Mouse (Mus musculus) myocyte (in vitro differentiated cells): ENCODE results near the gene Fbxo21. TPM values are rescaled to one million over a fixed set of nuclear protein-coding genes. Genes with fewer than 3 reads are reported as not detected.

ENCODE experiments used
- H3K27me3 ChIP-seq: one replicate; pipeline ENCODE4 v1.6.1; 2011; ENCODE audit not compliant: control insufficient read depth, insufficient read depth, insufficient read length
- H3K36me3 ChIP-seq: one replicate; pipeline ENCODE4 v1.6.1; 2011; ENCODE audit not compliant: control insufficient read depth, insufficient read depth
- H3K4me2 ChIP-seq: one replicate; pipeline ENCODE4 v1.6.1; 2011; ENCODE audit warnings: low read depth, control low read depth
- H3K4me3 ChIP-seq: one replicate; pipeline ENCODE4 v1.5.1; 2011; ENCODE audit warnings: mild to moderate bottlenecking, control low read depth, moderate library complexity
- H3K79me2 ChIP-seq: one replicate; pipeline ENCODE4 v1.6.1; 2011; ENCODE audit not compliant: control insufficient read depth, insufficient read depth
- H3ac ChIP-seq: one replicate; pipeline ENCODE4 v1.6.1; 2011; ENCODE audit not compliant: control insufficient read depth, insufficient read length
- CEBPB ChIP-seq: IDR thresholded peaks from 2 replicates; pipeline ENCODE4 v1.6.1; 2011; ENCODE audit warnings: mild to moderate bottlenecking, moderate library complexity; ENCODE audit not compliant: poor library complexity, insufficient read depth, severe bottlenecking
- E2F4 ChIP-seq: IDR thresholded peaks from one replicate; pipeline ENCODE4 v1.6.1; 2011; ENCODE audit warnings: mild to moderate bottlenecking, control low read depth, moderate library complexity; ENCODE audit not compliant: insufficient read depth
- MAX ChIP-seq: IDR thresholded peaks from one replicate; pipeline ENCODE4 v1.6.1; 2011; ENCODE audit warnings: low read depth, mild to moderate bottlenecking, control low read depth
- MYOD1 ChIP-seq, 3 experiments: IDR thresholded peaks; one replicate each; pipeline ENCODE4 v1.6.1; 2011; ENCODE audit warnings: control low read depth in 2 of 3, low read depth in 2 of 3, mild to moderate bottlenecking in 2 of 3, moderate library complexity in 1 of 3; ENCODE audit not compliant: insufficient read length in 2 of 3, control insufficient read depth in 1 of 3
- MYOG ChIP-seq, 3 experiments: IDR thresholded peaks; one replicate each; pipeline ENCODE4 v1.6.1; 2011; ENCODE audit warnings: control low read depth in 2 of 3, low read depth in 2 of 3, mild to moderate bottlenecking in 2 of 3; ENCODE audit not compliant: insufficient read length in 2 of 3, control insufficient read depth in 1 of 3, insufficient read depth in 1 of 3
- POLR2A ChIP-seq: IDR thresholded peaks from one replicate; pipeline ENCODE4 v1.6.1; 2011; ENCODE audit warnings: low read depth, mild to moderate bottlenecking, control low read depth, moderate library complexity; ENCODE audit not compliant: insufficient read length
- POLR2AphosphoS2 ChIP-seq: IDR thresholded peaks from one replicate; pipeline ENCODE4 v1.6.1; 2011; ENCODE audit warnings: low read depth, control low read depth; ENCODE audit not compliant: insufficient read length
- REST ChIP-seq: IDR thresholded peaks from one replicate; pipeline ENCODE4 v1.6.1; 2011; ENCODE audit warnings: mild to moderate bottlenecking, control low read depth, moderate library complexity; ENCODE audit not compliant: insufficient read depth, insufficient read length
- SRF ChIP-seq: IDR thresholded peaks from one replicate; pipeline ENCODE4 v1.6.1; 2011; ENCODE audit warnings: low read depth; ENCODE audit not compliant: control insufficient read depth, insufficient read length
- TCF12 ChIP-seq: IDR thresholded peaks from one replicate; pipeline ENCODE4 v1.6.1; 2011; ENCODE audit warnings: mild to moderate bottlenecking, control low read depth; ENCODE audit not compliant: poor library complexity, insufficient read depth, severe bottlenecking
- TCF3 ChIP-seq: IDR thresholded peaks from one replicate; pipeline ENCODE4 v1.6.1; 2011; ENCODE audit warnings: low read depth, control low read depth; ENCODE audit not compliant: insufficient read length
- USF1 ChIP-seq: IDR thresholded peaks from one replicate; pipeline ENCODE4 v1.6.1; 2011; ENCODE audit warnings: low read depth, mild to moderate bottlenecking, control low read depth, moderate library complexity
- polyA plus RNA-seq: library from polyadenylated mRNA; unstranded; fragments of >200 nt; fragmentation: generic; extraction: Trizol; gene quantifications from one replicate; pipeline ENCODE4 v1.2.1, GENCODE M21; 2012; ENCODE audit warnings: missing spikeins

The Fbxo21 gene
- polyA plus RNA-seq, 1 experiment = 9.9 TPM

DNA sequence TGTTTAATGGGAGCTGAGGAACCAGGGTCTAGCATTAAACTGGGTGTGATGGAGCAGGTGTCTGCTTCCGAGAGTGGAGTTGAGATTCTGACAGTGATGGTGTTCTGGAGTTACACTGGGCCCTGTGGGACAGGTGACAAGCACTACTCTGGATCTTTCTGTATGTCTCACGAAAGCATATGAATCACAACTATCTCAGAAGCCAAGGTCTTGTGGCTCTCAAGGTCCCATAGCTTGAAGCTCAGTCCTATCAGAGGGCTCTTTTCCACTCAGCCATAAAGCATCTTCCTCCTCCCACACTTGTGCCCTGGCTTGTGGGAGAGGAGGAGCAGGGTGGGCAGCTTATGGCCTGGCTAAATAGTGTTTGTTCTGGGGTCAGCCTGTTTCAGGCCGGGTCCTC lies 14.4 kb downstream of the Fbxo21 start:
- Histone ChIP-seq H3K4me2 (no peak overlapping the region), H3ac (no peak overlapping the region), H3K4me3 (no peak overlapping the region), H3K36me3 (peaks cover 10% of the 10 kb centered on the region), H3K27me3 (no peaks in the 10 kb centered on the region), H3K79me2 (no peaks in the 10 kb centered on the region)
- no peak for TF ChIP-seq POLR2AphosphoS2

DNA sequence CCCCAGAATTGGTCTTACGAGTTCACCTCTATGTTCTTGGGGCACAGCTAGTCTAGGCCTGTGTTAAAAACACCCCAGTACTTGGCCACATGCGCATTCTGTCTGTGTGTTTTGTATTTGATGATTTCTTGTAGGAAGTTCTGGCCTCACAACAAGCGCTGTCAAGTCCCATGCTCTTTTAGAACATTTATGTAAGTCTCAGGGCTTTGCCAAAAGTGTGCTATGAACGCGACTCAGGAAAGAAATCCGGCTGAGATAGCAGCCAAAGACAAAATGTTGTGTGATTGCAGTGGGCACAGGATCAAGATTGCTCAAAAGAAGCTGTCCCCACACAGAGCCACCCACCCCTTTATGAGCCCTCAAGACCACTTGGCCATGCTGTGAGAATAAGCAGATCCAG lies 17.0 kb downstream of the Fbxo21 start:
- Histone ChIP-seq H3K27me3 (no peaks in the 10 kb centered on the region), H3K36me3 (peaks cover 10% of the 10 kb centered on the region), H3ac (no peak overlapping the region), H3K4me3 (no peak overlapping the region), H3K79me2 (no peaks in the 10 kb centered on the region), H3K4me2 (no peak overlapping the region)
- TF ChIP-seq MYOD1 (IDR thresholded peaks at IDR 0.05; ENCODE audit: control insufficient read depth in 1 of 3, insufficient read length in 2 of 3, low read depth in 2 of 3) = no peak
- no peak for TF ChIP-seq USF1
- no peak for TF ChIP-seq TCF3
- TF ChIP-seq POLR2A = no peak
- no peak for TF ChIP-seq SRF
- no peak for TF ChIP-seq TCF12
- no peak for TF ChIP-seq E2F4
- TF ChIP-seq CEBPB = no peak

DNA sequence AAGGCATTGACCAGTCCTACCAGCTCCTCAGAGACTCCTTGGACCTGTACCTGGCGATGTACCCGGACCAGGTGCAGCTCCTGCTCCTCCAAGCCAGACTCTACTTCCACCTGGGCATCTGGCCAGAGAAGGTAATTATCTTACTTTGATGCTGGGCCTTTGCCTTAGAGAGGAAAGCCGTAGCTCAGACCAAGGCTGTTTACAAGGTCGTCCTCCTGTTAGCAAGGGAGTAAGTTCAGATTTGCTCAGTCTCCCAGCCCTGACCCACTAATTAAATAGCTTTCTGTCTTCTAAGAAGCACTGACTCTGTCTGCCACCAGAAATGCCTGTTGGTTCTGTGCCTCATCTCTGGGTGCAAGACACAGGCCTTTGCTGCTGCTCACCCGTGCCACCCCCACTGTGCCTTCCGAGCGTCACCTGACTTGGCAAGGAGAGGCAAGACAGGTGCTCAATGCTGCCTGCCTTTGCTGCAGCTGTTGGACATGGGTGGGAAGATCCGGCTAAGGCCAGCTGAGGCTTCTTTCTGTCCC lies 18.9 kb downstream of the Fbxo21 start:
- peak in 2 of 3 experiments; percentile 49 to 98 for TF ChIP-seq MYOD1 (IDR thresholded peaks at IDR 0.05; ENCODE audit: control insufficient read depth in 1 of 3, insufficient read length in 2 of 3, low read depth in 2 of 3)
- TF ChIP-seq TCF3 = peak; percentile 28
- TF ChIP-seq POLR2A = no peak
- no peak for TF ChIP-seq E2F4
- TF ChIP-seq MYOG (IDR thresholded peaks at IDR 0.05; ENCODE audit: control insufficient read depth in 1 of 3, insufficient read depth in 1 of 3, insufficient read length in 2 of 3, low read depth in 2 of 3) = peak in 2 of 3 experiments; percentile 50 to 89
- Histone ChIP-seq H3K79me2 (no peaks in the 10 kb centered on the region), H3ac (no peak overlapping the region), H3K36me3 (peaks cover 10% of the 10 kb centered on the region), H3K4me3 (no peak overlapping the region), H3K4me2 (no peak overlapping the region), H3K27me3 (no peaks in the 10 kb centered on the region)

DNA sequence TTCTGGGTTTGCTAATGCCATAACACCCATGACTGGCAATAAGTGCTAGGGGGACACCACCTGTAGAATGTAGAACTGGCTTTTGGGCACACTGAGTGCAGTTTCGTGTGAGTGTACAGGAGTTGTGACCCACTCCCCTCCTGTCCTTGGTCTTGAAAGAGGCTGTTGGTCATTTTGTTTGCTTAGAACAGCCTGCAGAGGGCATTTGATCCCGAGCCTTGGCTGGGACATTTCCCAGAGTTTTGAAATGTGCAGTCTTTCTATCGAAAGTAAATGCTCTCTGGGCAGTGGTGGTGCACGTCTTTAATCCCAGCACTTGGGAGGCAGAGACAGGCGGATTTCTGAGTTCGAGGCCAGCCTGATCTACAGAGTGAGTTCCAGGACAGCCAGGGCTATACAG lies 19.4 kb downstream of the Fbxo21 start:
- H3ac ChIP-seq = no peak overlapping the region
- H3K27me3 ChIP-seq = no peaks in the 10 kb centered on the region
- no peak overlapping the region for H3K4me3 ChIP-seq
- TF ChIP-seq POLR2AphosphoS2 (no peak), MYOD1 (IDR thresholded peaks at IDR 0.05; ENCODE audit: control insufficient read depth in 1 of 3, insufficient read length in 2 of 3, low read depth in 2 of 3) (no peak), REST (no peak), TCF12 (no peak), USF1 (no peak), E2F4 (no peak), CEBPB (no peak), MYOG (IDR thresholded peaks at IDR 0.05; ENCODE audit: control insufficient read depth in 1 of 3, insufficient read depth in 1 of 3, insufficient read length in 2 of 3, low read depth in 2 of 3) (no peak), SRF (no peak)
- no peaks in the 10 kb centered on the region for H3K79me2 ChIP-seq
- no peak overlapping the region for H3K4me2 ChIP-seq
- H3K36me3 ChIP-seq = peaks cover 10% of the 10 kb centered on the region

DNA sequence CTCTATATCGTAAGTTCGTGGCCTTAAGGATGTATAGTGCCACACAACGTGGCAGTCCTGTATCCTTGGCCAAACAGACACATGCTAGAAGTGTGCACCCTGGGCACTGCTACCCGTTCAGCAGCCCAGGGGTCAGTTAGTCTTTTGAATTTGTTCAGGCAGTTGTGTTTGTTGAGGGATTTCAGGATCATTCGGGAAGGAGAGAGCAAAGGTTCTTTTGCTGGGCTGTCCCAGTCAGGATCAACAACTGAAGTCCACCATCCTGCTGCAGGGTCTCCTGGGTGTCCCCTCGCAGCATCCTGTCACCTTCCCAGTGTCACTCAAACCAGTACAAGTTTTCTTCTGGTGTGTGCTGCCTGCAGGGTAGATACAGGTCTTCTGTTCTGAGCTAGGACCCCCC lies 20.1 kb downstream of the Fbxo21 start:
- Histone ChIP-seq H3K36me3 (peaks cover 7% of the 10 kb centered on the region), H3ac (no peak overlapping the region), H3K4me3 (no peak overlapping the region), H3K79me2 (no peaks in the 10 kb centered on the region), H3K4me2 (no peak overlapping the region), H3K27me3 (no peaks in the 10 kb centered on the region)
- TF ChIP-seq REST (no peak), E2F4 (no peak), TCF3 (no peak), MAX (no peak), USF1 (no peak), POLR2AphosphoS2 (no peak), POLR2A (no peak), CEBPB (no peak), TCF12 (no peak), SRF (no peak), MYOG (IDR thresholded peaks at IDR 0.05; ENCODE audit: control insufficient read depth in 1 of 3, insufficient read depth in 1 of 3, insufficient read length in 2 of 3, low read depth in 2 of 3) (no peak), MYOD1 (IDR thresholded peaks at IDR 0.05; ENCODE audit: control insufficient read depth in 1 of 3, insufficient read length in 2 of 3, low read depth in 2 of 3) (no peak)
